Mouse (Mus musculus): ENCODE measurements around the gene Gm15737.

DNA sequence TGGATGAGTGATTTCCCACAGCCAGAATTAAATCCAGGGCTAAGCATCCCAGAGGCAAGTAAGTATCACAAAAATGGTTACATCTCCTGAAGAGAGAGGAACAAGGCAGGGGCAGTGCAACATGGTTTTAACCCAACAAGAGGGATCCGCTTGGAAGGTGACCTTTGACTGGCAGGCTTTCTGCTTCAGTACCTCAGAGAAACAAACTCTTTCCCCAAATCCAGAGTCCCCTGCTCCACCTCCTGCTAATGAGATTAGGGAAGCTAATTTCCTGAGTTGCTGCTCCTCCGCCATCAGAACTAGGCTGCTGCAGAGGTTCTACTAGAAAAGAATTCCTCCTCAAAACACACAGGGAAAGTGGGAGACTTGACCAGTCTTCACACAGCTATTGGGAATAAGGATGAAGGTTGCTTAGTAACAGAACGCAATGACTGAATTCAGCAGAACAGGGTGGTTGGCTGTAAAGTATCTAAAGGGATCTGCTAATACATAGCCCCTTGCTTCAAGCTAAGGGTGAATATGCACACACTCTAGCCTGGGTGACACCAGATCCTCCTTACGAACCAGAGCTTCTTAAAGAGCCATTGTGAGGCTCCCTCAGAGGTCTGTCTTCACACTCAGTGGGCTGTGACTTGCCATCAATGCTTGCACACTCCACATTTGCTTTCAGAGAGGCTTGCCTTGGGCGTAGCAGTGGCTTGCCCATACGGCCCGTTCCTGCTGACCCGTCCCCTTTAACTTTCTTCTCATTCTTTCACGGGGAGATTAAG lies 14.2 kb downstream of the Gm15737 start:
- no peak for TF ChIP-seq CTCF (IDR thresholded peaks at IDR 0.05; ENCODE audit: low read depth)
- TF ChIP-seq EP300 (IDR thresholded peaks at IDR 0.05; ENCODE audit: low read depth): no peak

All from liver, embryonic 14.5 days (tissue).